Mouse (Mus musculus) brain, embryonic 14.5 days (tissue): Measurements from ENCODE around the gene Trem3.

Experiments used
- CTCF ChIP-seq: fragments of 200-500 bp; IDR thresholded peaks from 2 replicates; pipeline ENCODE4 v1.5.1; 2012; ENCODE audit warnings: inconsistent platforms, mild to moderate bottlenecking, moderate library complexity, borderline replicate concordance; ENCODE audit not compliant: insufficient read depth, insufficient read length; ENCODE audit errors: extremely low read depth
- POLR2A ChIP-seq: fragments of 200-500 bp; IDR thresholded peaks from 2 replicates; pipeline ENCODE4 v1.6.1; 2012; ENCODE audit warnings: mild to moderate bottlenecking, inconsistent platforms, borderline replicate concordance; ENCODE audit not compliant: poor library complexity, insufficient read depth, insufficient read length, severe bottlenecking; ENCODE audit errors: extremely low read depth

DNA sequence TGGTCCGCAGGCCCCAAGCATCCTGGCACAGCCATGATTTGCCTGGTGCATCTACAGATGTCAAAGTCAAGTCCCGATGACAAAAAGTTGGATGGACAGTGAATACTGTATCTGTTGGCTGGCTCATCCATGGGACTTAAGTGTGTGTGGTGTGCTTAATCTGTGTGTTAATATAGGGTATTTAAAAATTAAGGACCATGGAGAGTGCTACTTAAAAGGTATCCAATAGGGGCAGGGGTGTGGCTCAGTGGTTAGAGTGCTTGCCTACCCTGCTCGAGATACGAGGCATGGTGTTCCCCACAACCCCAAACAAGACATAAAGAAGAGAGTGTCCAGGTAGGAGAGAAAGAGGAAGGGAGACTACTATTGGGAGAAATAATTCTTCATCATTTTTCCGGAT is 54.2 kb downstream of the Trem3 start:
- TF ChIP-seq CTCF (no peak), POLR2A (no peak)
